Mouse (Mus musculus) mesoderm, embryonic 11.5 days (tissue): ENCODE results near the gene Cdk20.
"Not testable (repeated sequence)": the region's sequence is repeated elsewhere in the genome, so short reads cannot be mapped to it uniquely, and the experiment has no call there.

Source experiments
- DNase-seq: peaks from one replicate; pipeline ENCODE4 v3.0.0-alpha.2; 2012; ENCODE audit warnings: low read depth, low spot score

Gene Cdk20

DNA sequence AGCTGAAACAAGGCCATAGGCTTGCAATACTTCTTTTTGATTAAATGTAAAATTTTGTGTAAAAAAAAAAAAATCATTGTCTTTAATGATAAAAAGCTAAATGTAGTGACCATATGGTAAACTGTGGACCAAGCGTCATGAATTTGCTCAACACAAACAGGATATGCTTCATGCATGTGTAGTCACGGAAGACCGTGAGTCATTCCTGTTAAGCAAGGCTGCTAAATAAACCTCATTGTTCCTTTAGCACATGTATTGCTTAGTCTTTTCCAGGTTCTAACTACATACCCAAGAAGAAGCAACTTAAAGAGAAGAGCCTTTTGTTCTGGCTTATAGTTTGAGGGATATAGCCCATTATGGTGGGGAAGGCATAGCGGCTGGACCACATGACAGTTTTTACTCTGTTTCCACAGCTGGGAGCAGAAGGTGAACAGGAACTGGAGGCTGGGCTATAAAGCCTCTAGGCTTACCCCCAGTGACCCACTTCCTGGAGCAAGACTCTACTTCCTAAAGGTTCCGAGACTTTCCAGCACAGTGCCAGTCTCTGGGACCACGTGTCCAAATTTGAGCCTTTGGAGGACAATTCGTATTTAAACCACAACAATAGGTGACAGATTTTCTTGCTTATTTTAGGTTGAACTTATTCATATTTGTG, 10.0 kb upstream of the Cdk20 start:
- DNase-seq, result no peak

DNA sequence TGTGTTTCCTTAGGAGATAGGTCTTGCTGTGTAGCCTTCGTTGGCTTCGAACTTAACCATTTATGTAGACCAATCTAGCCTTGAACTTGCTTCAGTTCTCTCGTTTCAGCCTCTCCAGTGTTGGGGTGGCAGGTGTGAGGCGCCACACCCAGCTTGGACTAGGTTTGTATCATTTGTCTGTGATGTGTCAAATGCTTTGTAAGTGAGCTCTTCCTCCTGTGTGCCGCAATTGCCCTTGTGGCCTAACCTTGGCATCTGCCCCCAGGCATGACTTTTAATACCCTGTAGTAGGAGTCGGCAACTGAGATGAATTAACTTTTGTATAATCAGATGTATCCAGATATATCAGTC, 9.5 kb upstream of the Cdk20 start:
- no peak for DNase-seq

GRCm38 (mm10) chr13:64424347-64424746, 7.8 kb upstream of the Cdk20 start:
- no peak for DNase-seq

- DNase-seq, result no peak
These were observed 6.8 kb upstream of the Cdk20 start for GRCm38 (mm10) chr13:64425280-64425679.

GRCm38 (mm10) chr13:64429328-64429727, 2.8 kb upstream of the Cdk20 start:
- DNase-seq, result no peak

DNA sequence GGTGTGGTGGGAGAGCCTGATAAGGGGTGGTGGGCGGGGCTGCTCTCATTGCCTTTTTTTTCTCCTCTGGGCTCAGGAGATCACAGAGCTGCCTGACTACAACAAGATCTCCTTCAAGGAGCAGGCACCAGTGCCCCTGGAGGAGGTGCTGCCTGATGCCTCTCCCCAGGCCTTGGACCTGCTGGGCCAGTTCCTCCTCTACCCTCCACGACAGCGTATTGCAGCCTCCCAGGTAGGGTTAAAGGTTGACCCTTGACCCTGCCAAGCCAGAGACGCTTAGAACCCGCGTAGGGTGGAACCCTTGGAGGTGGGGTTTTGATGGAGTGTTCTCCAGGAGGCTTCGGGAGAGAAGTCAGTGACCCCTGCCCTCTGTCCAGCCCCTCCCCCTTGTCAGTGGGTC, 5.7 kb downstream of the Cdk20 start:
- no peak for DNase-seq

DNA sequence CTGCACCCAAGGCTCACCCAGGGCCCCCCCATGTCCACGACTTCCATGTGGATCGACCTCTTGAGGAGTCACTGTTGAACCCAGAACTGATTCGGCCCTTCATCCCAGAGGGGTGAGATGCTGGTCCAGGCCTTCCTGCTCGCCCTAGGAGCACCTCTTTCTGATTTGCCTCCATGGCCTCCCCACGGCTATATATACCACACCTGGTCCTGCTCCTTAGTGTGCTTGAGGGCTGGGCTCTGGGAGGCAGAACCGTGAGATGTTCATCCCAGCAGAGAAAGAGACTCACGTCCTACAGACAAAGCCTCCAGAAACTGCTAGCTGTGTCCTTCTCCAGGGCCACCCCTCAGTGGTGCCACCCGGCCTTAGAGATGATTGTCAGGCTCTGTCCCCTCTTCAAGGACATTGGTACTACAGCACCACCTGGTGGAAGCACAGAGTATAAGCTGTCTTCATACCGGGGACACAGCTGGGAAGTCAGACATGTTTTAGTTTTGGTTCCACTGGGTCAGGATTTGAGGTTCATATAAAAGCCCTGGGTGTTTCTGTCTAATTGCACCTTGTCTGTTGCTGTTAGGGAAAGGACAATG, 6.8 kb downstream of the Cdk20 start:
- peak; percentile 74 for DNase-seq

DNA sequence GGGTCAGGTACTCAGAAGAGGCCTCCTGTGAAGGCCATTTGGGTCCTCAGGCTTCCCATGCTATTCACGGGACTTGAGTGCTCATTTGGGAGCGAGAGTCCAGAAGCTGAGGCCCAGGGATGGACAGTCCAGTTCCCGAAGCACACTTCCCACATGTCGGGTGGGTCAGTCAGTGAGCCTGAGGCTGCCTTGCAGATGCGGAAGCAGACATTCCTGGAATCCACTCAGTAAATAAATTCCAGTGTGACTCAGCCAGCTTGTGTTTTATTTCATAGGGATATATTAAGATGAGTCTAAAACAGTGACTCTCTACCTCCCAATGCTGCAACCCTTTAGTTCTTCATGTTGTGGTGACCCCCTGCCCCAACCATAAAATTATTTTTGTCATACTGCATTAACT, 7.4 kb downstream of the Cdk20 start:
- no peak for DNase-seq

DNA sequence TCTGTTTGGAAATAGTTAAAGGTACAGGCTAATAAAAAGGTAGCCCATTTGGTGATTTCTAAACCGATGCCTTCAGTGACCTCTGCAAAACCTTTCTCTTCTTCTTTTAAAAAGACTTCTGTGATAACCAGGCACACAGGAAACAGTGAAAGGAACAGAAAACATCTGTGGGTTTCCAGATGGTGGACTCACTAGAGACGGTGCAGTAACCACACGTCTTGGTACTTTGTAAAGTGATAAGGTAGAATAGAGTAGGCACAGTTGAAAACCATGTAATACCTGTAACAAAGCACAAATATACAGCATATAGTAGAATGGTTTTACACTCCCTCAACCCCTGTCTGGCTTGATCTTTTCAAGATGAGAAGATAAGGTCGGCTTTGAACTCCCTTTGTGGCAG, 8.5 kb downstream of the Cdk20 start:
- DNase-seq, result no peak

DNA sequence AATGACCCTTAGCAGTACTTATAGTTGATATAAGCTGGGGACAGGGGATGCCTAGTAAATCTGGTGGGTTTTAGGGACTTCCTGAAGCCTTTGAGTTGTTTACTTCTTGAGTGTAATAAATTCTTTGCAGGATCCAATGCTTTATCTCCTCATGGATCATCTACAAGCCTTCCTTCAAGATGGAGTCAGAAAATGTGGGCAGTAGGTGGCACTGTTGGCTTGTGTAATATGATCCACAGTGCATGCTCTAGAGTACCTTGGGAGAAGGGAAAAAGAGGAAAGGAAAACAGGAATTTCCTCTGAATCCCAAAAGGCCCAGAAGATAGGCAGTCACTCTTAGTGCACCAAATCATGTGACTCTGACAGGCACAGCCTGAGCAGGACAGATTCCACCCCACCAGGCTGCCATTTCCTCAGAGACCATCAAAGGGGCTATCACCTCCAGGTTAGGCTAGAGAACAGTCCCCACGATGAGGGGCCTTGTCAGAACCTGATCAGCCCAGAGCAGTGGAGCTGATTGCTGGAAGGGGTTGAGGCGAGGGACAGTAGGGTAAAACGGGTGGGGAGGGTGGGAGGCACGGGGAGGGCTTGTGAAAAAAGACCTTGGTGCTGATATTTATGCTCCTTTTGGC, 11.3 kb downstream of the Cdk20 start:
- no peak for DNase-seq

GRCm38 (mm10) chr13:64445254-64445920, 13.3 kb downstream of the Cdk20 start:
- no peak for DNase-seq

- peak; percentile 63 for DNase-seq
These were observed 15.8 kb downstream of the Cdk20 start for GRCm38 (mm10) chr13:64447947-64448346.

GRCm38 (mm10) chr13:64448729-64449128, 16.6 kb downstream of the Cdk20 start:
- DNase-seq, result no peak

- DNase-seq, result no peak
These were observed 18.1 kb downstream of the Cdk20 start for GRCm38 (mm10) chr13:64450001-64450794.

DNA sequence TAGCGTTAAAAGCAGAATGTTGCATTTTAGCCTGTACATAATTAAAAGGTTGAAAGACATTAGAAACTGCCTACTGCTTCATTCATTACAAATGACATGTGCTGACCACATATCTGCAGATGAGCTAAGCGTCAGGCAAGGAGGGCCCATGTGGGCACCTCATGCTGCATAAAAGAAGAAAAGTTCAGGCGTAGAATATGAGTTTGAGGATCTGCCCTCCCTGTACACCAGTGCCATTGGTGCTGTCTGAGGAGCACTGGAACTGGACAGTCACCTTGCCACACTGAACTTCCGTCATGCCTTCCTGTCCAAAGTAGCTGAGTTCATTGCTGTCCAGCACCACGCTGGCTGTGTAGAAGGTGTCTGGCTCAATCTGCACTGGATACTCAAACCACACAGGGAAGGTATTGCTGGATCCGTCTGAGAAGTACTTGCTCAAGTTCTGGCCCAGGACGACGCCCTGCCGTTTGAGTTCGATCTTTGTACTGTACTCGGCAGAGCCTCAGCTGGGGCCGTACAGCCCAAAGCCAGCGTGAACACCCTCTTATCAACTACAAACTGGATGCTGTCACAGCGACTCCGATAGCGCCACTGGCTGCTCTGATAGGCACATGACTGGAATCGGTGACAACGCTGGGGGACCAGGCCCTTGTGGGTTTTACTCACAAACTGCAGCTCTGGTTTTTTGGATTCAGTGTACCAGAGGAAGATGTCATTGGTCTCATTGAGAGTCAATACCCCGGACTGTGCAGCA, 25.3 kb downstream of the Cdk20 start:
- DNase-seq, result not testable (repeated sequence)

GRCm38 (mm10) chr13:64458181-64458580, 26.1 kb downstream of the Cdk20 start:
- no peak for DNase-seq

- DNase-seq, result no peak
These were observed 30.5 kb downstream of the Cdk20 start for GRCm38 (mm10) chr13:64462581-64462980.

GRCm38 (mm10) chr13:64465166-64465565, 33.1 kb downstream of the Cdk20 start:
- DNase-seq, result no peak

DNA sequence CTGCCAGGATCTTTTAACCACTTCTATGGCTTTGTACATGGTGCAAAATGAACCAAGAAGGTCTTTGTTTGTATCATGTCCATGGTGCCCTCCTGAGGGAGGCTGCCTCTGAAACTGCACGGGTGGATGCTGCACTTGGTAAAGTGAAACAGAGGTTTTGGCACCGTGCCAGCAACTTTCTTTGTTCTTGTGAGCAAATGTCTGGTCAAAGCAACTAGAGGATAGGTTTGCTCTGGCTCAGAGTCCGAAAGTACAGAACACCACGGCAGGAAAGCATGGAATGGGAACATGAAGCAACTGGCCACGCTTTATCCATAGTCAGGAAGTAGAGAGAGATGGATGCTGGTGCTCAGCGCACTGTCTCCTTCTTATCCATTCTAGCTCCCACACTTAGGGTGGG, 35.8 kb downstream of the Cdk20 start:
- DNase-seq, result no peak

DNA sequence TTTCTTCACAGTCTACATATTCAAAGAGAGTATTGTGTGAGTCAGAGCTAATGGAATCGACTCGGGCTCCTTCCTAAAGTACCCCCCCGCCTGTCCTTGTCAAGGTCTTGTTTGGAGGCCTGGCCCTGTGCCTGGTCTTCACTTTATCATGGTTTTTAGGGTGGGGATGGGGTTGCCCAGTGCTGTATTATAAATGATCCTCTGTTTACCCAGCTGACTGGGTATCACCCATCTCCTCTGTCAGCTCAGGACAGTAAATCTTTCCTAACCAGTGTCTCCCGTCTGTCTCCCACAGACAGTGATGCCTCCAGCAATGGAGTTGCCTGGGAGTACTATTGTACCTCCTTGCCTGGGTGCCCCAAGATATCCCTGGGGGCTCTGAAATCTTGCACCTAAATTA, 45.9 kb downstream of the Cdk20 start:
- DNase-seq, result no peak

- no peak for DNase-seq
These were observed 47.8 kb downstream of the Cdk20 start for GRCm38 (mm10) chr13:64479960-64480359.
